Mouse (Mus musculus) adrenal gland, postnatal 25 days (tissue): ENCODE measurements around the gene Acaca. TPM values are rescaled to one million over a fixed set of nuclear protein-coding genes. Genes with fewer than 3 reads are reported as not detected.
A peak's percentile ranks its signal among the peaks of the same experiment; 100 is the strongest.
"Not testable (repeated sequence)": the region's sequence is repeated elsewhere in the genome, so short reads cannot be mapped to it uniquely, and the experiment has no call there.

Experiments used
- DNase-seq: peaks from one replicate; pipeline ENCODE4 v3.0.0; 2021; ENCODE audit warnings: mixed read lengths
- total RNA-seq: library from RNA; stranded (reverse); gene quantifications from 2 replicates; pipeline ENCODE4 v1.2.3, GENCODE M21; 2021

The Acaca gene
- total RNA-seq, 1 experiment from 2014 or later: 316 TPM

DNA sequence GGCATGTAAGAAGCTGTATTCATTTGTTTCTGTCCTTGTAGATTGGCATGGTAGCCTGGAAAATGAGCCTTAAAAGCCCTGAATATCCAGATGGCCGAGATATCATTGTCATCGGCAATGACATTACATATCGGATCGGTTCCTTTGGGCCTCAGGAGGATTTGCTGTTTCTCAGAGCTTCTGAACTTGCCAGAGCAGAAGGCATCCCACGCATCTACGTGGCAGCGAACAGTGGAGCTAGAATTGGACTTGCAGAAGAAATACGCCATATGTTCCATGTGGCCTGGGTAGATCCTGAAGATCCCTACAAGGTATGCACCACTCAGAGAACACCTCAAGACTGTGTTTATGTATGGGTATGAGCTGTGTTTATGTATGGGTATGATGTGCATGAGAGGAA lies 208.8 kb downstream of the Acaca start:
- DNase-seq: not testable (repeated sequence)

DNA sequence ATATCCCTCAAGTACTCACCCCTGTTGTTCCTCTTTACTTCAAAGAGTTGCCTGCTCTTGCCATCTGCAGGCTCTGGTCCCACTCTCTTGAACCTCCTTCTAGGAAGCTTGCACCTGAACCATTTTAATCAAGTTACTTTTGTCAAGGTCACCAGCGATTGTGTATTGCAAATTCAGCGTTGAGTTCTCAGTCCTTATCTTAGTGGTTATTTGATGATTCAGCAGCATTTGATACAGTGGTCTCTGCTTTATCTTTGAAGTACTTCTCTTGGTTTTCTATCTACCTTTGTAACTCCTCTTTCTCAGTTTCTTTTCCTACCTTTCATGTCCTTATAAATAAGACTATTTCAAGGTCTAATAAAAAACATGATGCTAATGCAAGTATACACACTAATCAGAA lies 211.2 kb downstream of the Acaca start:
- no peak for DNase-seq

DNA sequence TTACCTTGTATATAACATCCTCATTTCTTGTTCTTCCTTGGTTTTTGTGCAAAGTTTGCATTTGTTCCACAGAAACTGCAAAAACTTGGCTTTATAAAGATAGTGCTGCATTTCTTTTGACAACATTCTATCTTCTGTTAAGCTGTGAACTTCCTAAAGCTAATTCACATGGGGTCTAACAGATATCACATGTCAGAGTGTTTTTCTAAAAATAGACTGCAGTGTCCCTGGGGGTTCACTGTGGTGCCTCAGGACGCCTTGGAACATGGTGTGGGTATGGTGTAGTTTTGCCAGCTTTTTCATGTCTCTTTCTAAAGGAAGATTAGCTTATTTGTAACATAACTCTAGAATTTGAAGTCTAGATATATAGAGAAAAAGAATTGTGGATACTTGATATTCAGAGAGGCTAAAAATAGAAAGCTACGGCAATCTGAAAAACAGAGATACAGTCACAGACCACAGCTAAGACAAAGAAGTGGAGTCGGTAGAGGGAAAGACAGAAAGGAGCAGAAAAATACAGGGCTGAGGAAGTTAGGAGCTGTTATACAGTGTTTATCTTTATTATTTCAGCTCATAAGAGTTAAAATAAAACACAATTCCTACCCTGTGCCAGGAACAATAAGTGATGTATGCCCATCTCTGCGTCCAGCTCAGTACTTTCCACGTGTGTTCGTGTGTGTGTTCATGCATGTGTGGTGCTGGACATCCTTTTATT lies 215.2 kb downstream of the Acaca start:
- no peak for DNase-seq

DNA sequence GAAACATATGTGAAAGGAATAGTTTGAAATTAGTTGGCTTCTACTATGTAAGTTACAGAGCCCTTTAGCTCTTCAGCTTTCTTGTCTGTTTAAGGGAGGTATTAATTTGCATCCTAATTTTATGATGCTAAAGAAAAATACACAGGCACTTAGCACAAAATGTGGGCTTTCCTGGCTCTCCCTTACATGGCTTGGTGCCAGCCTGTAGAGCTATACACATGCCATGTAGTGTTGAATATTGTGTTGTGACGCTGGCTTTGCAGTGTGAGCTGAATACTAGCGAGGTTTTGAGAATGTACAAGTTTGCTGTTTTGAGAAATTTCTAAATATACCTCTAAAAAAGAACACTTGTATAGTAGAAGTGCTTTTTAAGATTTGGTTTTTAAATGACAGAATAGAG lies 218.3 kb downstream of the Acaca start:
- no peak for DNase-seq

DNA sequence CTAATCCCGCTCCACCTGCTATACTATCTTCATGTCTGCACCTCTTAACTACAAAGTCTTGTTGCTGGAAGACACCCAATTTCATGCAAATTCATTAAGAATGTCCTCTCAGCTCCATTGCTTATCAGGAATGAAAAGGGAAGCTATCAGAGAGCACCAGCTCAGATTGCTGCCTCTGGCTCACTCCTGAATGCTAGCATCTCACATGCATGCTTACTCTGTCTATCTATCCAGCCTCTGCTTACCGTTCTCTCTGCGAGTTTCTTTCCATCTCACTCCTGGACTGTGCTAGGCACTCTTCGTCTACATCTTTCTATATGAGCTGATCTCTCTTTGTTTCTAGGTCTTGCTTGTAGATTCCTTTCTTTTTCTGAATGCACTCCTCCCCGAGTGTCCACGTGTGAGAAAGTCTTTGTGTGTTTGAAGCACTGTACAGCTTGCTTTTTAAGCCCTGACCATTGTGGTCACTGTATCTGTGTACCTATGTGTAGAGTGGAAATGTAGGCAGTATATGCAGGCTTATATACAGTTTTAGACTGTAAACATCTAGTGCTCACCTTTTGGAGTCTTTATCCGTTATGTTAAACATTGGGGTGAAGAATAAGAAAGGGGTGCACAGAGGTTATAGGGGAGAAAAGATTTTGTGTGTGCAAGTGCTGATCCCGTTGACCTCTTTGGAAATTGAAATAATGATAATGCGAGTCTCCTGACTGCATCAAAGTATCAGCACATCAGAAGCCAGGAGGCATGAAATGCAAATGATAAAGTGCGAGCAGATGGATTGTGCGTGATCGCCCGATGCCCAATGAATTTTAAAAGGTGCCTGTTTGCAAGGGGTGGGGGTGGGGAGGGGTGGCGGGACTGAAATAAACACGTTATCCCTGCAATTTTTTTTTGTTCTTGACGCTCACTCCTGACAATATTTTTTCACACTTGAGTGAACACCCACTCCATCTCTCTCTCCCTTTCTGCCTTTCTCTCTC lies 219.7 kb downstream of the Acaca start:
- DNase-seq: no peak

DNA sequence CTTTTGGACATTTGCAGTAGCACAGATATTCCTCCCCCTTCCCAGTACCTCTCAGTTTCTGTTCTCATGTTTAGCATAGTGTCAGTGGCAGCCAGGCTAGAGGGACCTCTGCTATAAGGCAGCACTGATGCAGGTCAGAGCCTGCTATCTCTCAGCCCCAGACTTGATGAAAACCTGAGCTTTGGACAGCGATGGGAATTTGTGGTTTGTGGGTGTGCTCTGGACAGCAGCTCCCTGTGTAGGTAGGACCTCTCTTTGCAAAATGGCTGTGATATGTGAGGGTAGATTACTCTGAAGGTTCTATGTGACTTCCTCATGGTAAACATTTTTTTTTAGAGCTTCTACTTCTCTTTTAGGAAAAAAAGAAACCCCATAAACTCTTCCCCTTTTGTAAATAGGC lies 221.7 kb downstream of the Acaca start:
- no peak for DNase-seq

DNA sequence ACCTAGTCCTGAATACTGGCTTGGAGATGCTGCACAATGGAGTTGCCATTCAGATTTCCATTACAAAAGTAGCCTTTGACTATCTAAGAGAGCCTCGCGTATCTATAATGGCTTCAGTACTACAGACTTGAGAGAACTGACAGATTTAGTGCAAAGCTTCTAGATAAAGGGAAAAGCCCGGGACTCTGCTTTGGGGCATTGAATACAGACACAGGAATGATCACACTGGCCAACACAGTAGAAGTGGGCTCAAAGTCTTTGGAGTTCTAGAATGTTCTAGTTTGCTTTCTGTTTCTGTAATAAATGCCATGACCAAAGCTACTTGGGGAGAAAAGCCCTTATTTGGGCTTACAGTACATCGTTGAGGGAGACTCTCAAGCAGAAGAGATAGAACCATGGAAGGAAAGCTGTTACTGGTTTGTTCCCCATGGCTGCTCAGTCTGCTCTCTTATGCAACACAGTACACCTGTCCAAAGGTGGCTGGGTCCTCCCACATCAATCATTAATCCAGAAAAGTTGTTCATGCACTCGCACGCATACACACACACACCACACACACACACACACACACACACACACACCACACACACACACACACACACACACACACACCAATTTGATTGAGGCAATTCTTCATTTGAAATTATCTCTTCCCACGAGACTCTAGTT lies 223.7 kb downstream of the Acaca start:
- no peak for DNase-seq

DNA sequence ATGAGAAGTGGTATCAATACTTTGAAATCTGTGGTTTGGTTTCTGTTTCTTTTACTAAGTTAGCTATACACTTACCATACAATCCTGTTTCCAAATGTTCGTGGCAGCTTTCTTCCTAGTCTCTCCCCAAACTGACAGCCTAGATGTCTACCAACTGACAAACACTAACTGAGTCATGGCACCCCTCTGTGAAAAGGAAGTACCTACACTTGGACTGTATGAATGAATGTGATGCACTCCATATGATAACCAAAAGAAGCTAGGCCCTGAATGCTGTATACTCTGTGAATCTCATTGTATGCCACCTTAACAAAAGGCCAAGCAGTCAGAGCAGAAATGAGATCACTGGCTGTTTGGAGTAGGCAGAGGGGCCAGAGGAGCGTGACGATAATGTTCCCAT lies 227.8 kb downstream of the Acaca start:
- no peak for DNase-seq

DNA sequence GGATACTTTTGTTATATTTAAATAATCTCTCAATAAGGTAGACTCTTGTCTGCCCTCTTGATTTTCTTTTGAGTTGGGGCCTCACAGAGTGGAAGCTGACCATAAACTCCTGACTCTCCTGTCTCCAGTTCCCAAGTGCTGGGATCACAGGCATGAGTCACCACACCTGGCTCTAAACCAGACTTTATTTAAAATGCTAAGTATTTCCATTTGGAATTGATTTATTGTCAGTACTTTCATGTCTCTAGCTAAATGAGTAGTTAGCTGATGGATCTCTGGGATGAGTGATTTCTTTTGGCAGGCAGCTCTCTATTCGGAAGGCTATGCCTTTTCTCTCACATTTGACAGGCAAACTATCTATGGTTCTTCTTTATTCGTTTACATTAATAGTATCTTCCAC lies 228.3 kb downstream of the Acaca start:
- peak; percentile 8 for DNase-seq

DNA sequence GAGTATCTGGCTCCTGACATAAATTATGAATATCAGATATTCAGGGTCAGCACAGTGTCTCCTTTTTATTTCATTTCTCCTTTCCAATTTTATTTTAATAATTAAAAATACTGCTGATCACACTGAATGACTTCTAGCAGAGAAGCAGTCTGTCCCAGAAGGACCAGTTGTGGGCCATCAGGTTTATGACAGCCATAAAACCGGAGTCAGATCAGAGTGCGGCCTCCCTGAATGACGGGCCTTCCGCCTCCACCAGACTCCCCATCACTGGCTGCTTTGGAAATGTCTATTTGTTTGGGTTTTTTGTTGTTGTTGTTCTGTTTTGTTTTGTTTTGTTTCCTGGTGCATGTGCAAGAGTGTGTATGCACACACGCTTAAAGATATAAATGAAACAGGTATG lies 232.1 kb downstream of the Acaca start:
- no peak for DNase-seq

DNA sequence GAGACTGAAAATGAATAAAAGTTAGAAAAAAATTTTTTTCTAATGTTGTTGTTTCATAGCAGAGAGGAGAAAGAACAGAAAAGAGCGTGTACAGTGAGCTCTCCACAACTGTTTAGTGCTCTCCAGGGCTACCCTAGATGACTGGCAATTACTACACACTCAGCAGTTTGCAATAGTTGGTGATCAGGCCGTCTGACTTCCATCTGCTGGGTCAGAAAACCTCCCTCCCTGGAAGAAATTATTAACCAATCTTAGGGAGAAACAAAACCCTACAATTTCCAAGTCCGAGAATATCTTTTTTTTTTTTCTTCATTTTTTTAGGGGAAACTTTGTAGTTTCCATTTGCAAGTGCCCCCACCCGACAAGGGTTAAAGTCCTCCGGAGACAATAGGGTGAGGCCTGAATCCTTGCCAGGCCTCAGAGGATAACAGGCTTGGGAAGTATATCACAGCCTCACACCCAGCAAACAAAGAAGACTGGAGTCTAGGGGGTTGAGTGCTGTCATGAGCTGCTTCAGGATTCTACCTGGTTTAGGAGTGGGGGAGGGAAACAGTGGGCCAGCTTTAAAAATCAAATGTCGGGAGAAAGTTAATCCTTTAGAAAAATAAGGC lies 233.3 kb downstream of the Acaca start:
- no peak for DNase-seq

DNA sequence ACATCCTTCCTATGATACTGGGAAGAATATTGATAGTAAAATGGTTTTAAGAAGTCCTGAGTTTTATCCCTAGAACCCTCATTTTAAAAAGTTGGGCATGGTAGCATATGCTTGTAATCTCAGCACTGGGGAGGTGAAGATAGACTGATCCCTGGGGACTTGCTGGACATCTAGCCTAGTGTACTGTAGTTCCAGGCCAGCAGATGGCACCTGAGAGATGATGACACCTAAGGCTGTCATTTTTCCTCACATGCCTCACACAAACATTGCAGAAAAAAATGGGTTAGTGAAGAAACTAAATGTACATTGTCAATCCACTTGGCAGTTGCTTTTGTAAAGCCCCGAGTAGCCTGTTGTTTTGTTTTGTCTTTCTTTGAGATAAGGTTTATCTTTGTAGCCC lies 235.8 kb downstream of the Acaca start:
- no peak for DNase-seq

DNA sequence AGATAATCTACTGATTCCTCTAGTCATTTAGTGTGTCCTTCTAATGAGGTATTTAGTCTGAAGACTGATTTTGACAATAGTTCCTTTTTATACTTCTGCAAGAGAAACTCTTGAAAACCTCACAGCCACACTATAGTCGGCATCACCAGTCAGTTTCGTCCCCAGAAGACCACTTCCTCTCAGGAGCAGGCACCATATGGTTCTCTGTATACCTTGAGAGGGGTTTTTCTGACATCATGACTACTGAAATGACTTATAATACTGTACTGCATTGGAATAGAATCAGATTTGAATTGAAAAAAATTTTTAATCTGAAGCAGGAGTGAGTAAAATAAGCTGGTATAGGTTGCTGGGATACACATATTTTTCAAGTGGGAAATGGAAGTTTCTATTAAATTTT lies 239.4 kb downstream of the Acaca start:
- DNase-seq: no peak

DNA sequence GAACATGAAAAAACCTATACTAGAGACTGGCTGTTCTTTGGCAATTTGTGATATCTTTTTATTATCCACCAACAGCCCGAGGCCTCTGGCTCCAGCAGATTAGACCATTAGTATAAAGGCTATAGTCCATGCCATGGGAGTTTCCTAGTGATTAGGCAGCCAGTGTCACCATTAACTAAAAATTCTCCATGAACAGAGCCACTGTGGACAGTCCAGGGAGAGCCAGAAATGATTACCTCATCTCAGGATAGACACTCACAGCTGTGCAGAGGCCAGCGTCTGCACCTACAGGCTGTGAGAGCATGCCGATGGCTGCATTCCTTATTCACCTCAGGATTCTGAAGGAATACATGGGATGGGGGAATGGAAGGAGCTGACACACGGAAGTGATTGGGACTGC lies 243.7 kb downstream of the Acaca start:
- no peak for DNase-seq

DNA sequence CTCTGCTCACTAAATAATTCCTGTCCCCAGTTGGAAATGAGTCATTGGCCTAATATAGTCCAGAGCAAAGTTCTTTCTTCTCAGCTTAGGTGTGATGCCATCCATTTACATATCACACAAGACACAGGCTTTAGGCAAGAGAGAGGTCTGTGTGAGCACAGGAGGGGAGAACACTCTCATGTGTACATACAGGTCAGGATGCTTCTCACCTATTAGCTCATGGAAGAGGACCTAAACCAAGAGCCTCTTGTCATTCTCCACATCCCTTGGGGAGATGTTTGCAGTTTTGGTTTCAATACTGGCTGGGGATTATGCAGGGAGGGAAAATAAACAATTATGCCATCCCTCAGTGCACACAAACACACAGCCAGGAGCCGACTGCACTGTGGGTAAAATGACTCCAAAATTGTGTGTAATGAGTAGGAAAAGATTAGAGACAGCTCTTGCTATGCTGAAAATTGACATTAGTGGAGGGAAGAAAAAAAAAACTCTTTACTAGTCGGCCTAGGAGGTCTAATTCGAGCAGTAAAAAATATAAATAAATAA lies 246.6 kb downstream of the Acaca start:
- no peak for DNase-seq

DNA sequence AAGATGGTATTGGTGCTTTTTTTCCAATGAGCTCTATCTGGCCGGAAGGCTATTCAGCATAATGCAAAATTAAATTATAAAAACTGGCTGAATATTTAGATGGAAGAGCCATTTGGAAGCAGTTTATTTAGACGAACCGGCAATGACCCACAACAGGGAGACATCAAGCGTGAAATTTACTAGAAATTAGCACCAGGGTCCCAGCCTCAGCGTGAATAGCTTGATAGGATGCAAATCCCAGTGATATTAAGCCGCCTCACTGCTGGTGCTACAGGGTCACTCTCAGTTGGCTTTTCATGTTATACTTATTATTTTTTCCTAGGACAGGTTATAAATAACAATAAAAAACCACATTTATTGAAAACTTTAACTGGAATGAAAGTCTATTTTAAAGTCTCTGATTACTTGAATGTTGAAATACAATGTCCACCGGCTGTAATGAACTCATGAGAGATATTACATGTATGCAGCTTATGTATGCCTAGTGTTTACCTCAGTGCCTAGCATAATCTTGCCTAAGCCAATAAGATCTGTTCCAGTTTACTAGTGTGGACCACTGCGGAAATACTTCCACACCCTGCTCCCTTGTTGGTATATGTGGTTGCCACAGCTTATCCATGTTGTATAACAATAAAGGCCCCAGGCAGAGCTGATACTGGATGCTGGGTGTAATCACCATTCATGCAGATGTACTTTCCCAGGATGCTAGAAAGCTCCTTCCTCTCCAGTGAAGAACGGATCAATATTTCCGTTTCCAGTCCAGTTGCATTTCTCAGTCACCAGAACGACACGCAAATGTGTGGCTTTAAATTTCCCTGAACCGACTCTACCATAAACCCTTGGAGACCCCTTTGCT lies 247.3 kb downstream of the Acaca start:
- DNase-seq: no peak

DNA sequence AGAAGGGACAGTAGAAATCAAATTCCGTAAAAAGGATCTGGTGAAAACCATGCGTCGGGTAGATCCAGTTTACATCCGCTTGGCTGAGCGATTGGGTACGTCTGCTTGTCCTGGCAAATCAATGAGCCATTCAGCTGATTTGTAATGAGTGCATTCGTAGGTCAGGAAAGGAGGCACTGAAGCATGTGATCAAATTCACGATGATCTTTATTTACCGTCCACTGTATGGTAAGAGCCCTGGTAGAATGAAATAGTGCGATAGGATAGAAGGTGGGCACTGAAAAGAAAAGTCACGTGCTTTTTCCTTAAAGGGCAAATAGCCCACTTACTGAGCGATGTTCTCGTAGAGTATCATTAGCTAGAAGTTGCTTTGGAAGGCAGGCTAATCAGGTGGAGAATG lies 253.0 kb downstream of the Acaca start:
- no peak for DNase-seq

DNA sequence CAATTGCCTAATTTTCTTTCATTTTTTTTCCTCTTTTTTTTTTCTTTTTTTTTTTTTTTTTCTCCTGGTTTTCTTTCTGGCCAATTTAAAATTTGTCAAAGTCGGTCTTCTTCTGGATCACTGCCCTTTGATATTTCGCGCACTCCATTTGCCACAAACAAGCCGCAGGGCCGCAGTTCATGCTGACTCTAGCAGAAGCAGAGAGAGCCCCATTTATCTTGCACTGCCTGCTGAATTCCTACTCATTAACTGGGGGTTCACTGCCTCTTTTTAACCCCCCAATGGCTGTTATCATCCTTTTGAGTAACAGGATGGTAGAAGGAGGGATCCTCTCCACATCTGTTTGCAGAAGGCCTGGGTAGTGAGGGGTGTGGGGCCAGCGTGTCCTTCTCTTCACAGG lies 254.4 kb downstream of the Acaca start:
- no peak for DNase-seq

DNA sequence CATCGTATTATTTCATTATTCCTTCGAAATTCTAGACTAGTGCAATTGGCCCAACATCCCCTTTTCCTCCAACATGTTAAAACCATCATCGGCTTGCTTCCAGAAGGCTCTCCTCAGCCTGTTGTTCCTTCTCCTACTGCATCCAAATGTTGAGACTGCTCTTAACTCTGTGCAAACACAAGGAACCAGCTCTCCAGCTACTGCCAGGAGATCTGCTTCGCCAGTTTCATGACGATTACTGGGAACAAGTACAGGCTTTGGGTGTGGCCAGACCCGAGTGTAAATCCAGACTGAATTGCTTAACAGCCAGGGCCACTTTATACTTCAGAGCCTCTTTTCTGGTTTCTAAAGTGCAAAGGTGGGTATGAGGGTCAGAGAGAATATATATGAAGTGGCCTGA lies 259.9 kb downstream of the Acaca start:
- no peak for DNase-seq

DNA sequence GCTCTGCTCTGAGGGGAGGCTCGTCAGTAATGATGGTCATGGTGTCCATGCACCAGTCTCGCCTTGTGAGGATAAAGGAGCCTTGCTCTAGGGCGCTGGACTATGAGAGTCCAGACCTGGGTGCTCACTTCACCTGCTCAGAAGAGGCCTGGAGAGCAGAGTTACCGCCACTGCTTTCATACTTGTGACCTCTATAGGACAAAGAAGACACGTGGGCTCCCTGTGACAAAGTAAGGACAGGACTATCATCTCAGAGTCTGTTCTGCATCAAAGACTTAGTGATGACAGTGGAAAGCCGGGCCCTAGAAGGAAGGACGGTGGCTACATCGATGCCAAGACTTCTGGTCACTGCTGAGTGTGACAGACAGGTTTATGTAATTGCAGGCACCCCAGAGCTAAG lies 261.7 kb downstream of the Acaca start:
- no peak for DNase-seq

DNA sequence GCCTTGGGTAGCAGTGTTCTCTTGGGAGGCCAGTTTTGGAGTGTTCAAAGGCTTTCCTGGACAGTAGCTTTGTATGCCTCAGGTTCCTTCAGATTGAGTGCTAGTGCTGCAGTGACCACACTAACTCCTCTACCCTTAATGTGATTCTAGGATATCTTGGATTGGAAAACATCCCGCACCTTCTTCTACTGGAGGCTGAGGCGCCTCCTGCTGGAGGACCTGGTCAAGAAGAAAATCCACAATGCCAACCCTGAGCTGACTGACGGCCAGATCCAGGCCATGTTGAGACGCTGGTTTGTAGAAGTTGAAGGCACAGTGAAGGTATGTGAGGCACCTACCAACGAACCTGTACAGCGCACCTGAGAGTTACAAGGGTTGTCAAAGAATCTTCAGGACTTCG lies 262.6 kb downstream of the Acaca start:
- not testable (repeated sequence) for DNase-seq
